Mouse (Mus musculus) embryonic facial prominence, embryonic 12.5 days (tissue): ENCODE measurements at regions not wholly inside any gene's neighbourhood (a gene's known extent, or its start where the extent isn't known, plus 50 kb on each side); places are given as distances from the start of the nearest gene placed in this dataset.

Source experiments
- ATAC-seq: fragments of 200-750 bp; cut with Nextera tagmentation; 2 replicates; pipeline ENCODE4 v1.8.0; 2017; ENCODE audit not compliant: insufficient number of reproducible peaks, insufficient read depth, low FRiP score, low TSS enrichment
- H3K27ac ChIP-seq: fragments of 300-500 bp; sonication (generic); 2 replicates; pipeline ENCODE4 v1.5.1; 2016; ENCODE audit warnings: mild to moderate bottlenecking
- H3K27me3 ChIP-seq: fragments of 300-500 bp; sonication (generic); 2 replicates; pipeline ENCODE4 v1.6.1; 2016; ENCODE audit warnings: mild to moderate bottlenecking, moderate library complexity
- H3K36me3 ChIP-seq: fragments of 300-500 bp; sonication (generic); 2 replicates; pipeline ENCODE4 v1.6.1; 2016; ENCODE audit warnings: mild to moderate bottlenecking
- H3K4me1 ChIP-seq: fragments of 300-500 bp; sonication (generic); 2 replicates; pipeline ENCODE4 v1.6.1; 2016
- H3K4me2 ChIP-seq: fragments of 300-500 bp; sonication (generic); replicated peaks from 2 replicates; pipeline ENCODE4 v1.6.1; 2016; ENCODE audit warnings: mild to moderate bottlenecking, moderate library complexity
- H3K4me3 ChIP-seq: fragments of 300-500 bp; sonication (generic); 2 replicates; pipeline ENCODE4 v1.5.1; 2016; ENCODE audit warnings: mild to moderate bottlenecking
- H3K9ac ChIP-seq: fragments of 300-500 bp; sonication (generic); 2 replicates; pipeline ENCODE4 v1.6.1; 2016; ENCODE audit warnings: mild to moderate bottlenecking, moderate library complexity
- H3K9me3 ChIP-seq: fragments of 300-500 bp; sonication (generic); 2 replicates; pipeline ENCODE4 v1.6.1; 2016; ENCODE audit warnings: mild to moderate bottlenecking, moderate library complexity
- WGBS: fragments of 180-500 bp; shearing (Covaris S2); methylation state at CpG from one replicate; pipeline ENCODE4 v1.1.7; 2016; 5-methylcytosine and 5-hydroxymethylcytosine counted together

- 74% methylated on average over 4 of the region's 4 CpGs for WGBS
- H3K27ac ChIP-seq, result no peak overlapping the region
- H3K36me3 ChIP-seq, result no peaks in the 10 kb centered on the region
- no peaks in the 10 kb centered on the region for H3K4me1 ChIP-seq
- H3K4me2 ChIP-seq, result no peak overlapping the region
- H3K9me3 ChIP-seq, result no peaks in the 10 kb centered on the region
- no peaks in the 10 kb centered on the region for H3K27me3 ChIP-seq
- no peak for ATAC-seq
- no peak overlapping the region for H3K4me3 ChIP-seq
- H3K9ac ChIP-seq, result no peak overlapping the region
Measured at GRCm38 (mm10) chr15:62400984-62401609, 1443.9 kb downstream of the Gsdmc2 start.

- Histone ChIP-seq H3K27me3 (no peaks in the 10 kb centered on the region), H3K27ac (no peak overlapping the region), H3K9me3 (no peaks in the 10 kb centered on the region), H3K9ac (no peak overlapping the region), H3K4me1 (no peaks in the 10 kb centered on the region), H3K36me3 (no peaks in the 10 kb centered on the region), H3K4me3 (no peak overlapping the region), H3K4me2 (no peak overlapping the region)
- WGBS, result 82% methylated on average over 1 of the region's 1 CpGs
- ATAC-seq, result no peak
Measured at GRCm38 (mm10) chr15:62399381-62399780, 1445.6 kb downstream of the Gsdmc2 start.

- H3K4me2 ChIP-seq, result no peak overlapping the region
- H3K27me3 ChIP-seq, result no peaks in the 10 kb centered on the region
- H3K9ac ChIP-seq, result no peak overlapping the region
- 72% methylated on average over 7 of the region's 7 CpGs for WGBS
- H3K9me3 ChIP-seq, result no peaks in the 10 kb centered on the region
- H3K4me1 ChIP-seq, result no peaks in the 10 kb centered on the region
- H3K4me3 ChIP-seq, result no peak overlapping the region
- no peak for ATAC-seq
- no peaks in the 10 kb centered on the region for H3K36me3 ChIP-seq
- no peak overlapping the region for H3K27ac ChIP-seq
Measured at GRCm38 (mm10) chr15:62397009-62397408, 1448.0 kb downstream of the Gsdmc2 start.

- Histone ChIP-seq H3K9me3 (no peaks in the 10 kb centered on the region), H3K27ac (no peak overlapping the region), H3K4me1 (no peaks in the 10 kb centered on the region), H3K36me3 (no peaks in the 10 kb centered on the region), H3K27me3 (no peaks in the 10 kb centered on the region), H3K4me3 (no peak overlapping the region), H3K9ac (no peak overlapping the region), H3K4me2 (no peak overlapping the region)
- WGBS, result 89% methylated on average over 2 of the region's 2 CpGs
- ATAC-seq, result no peak
Measured at GRCm38 (mm10) chr15:62395377-62395776, 1449.6 kb downstream of the Gsdmc2 start.

GRCm38 (mm10) chr15:62393416-62393815 is 1451.6 kb downstream of the Gsdmc2 start:
- H3K27ac ChIP-seq, result no peak overlapping the region
- no peaks in the 10 kb centered on the region for H3K9me3 ChIP-seq
- H3K4me2 ChIP-seq, result no peak overlapping the region
- no peaks in the 10 kb centered on the region for H3K27me3 ChIP-seq
- H3K4me3 ChIP-seq, result no peak overlapping the region
- no peak for ATAC-seq
- 90% methylated on average over 3 of the region's 3 CpGs for WGBS
- no peaks in the 10 kb centered on the region for H3K4me1 ChIP-seq
- H3K9ac ChIP-seq, result no peak overlapping the region
- H3K36me3 ChIP-seq, result no peaks in the 10 kb centered on the region

GRCm38 (mm10) chr15:62392839-62393238 is 1452.1 kb downstream of the Gsdmc2 start:
- Histone ChIP-seq H3K9ac (no peak overlapping the region), H3K4me1 (no peaks in the 10 kb centered on the region), H3K36me3 (no peaks in the 10 kb centered on the region), H3K27ac (no peak overlapping the region), H3K27me3 (no peaks in the 10 kb centered on the region), H3K9me3 (no peaks in the 10 kb centered on the region), H3K4me3 (no peak overlapping the region), H3K4me2 (no peak overlapping the region)
- WGBS, result 40% methylated on average over 1 of the region's 1 CpGs
- no peak for ATAC-seq

GRCm38 (mm10) chr15:62392381-62392780 is 1452.6 kb downstream of the Gsdmc2 start:
- H3K9ac ChIP-seq, result no peak overlapping the region
- no peak overlapping the region for H3K4me3 ChIP-seq
- H3K9me3 ChIP-seq, result no peaks in the 10 kb centered on the region
- no peaks in the 10 kb centered on the region for H3K27me3 ChIP-seq
- WGBS, result 61% methylated on average over 3 of the region's 3 CpGs
- no peaks in the 10 kb centered on the region for H3K36me3 ChIP-seq
- no peak for ATAC-seq
- no peak overlapping the region for H3K4me2 ChIP-seq
- no peak overlapping the region for H3K27ac ChIP-seq
- H3K4me1 ChIP-seq, result no peaks in the 10 kb centered on the region

GRCm38 (mm10) chr15:62389431-62390105 is 1455.4 kb downstream of the Gsdmc2 start:
- Histone ChIP-seq H3K4me3 (no peak overlapping the region), H3K27me3 (no peaks in the 10 kb centered on the region), H3K9ac (no peak overlapping the region), H3K36me3 (no peaks in the 10 kb centered on the region), H3K4me1 (no peaks in the 10 kb centered on the region), H3K27ac (no peak overlapping the region), H3K9me3 (no peaks in the 10 kb centered on the region), H3K4me2 (no peak overlapping the region)
- WGBS, result 93% methylated on average over 3 of the region's 3 CpGs
- ATAC-seq, result no peak

- H3K4me1 ChIP-seq, result no peaks in the 10 kb centered on the region
- H3K27ac ChIP-seq, result no peak overlapping the region
- WGBS, result 86% methylated on average over 2 of the region's 2 CpGs
- H3K9me3 ChIP-seq, result no peaks in the 10 kb centered on the region
- no peaks in the 10 kb centered on the region for H3K36me3 ChIP-seq
- no peak overlapping the region for H3K9ac ChIP-seq
- no peak overlapping the region for H3K4me3 ChIP-seq
- H3K27me3 ChIP-seq, result no peaks in the 10 kb centered on the region
- H3K4me2 ChIP-seq, result no peak overlapping the region
- no peak for ATAC-seq
Measured at GRCm38 (mm10) chr15:62382233-62382632, 1459.4 kb upstream of the A1bg start.

- WGBS, result 86% methylated on average over 3 of the region's 3 CpGs
- no peak for ATAC-seq
- no peaks in the 10 kb centered on the region for H3K4me1 ChIP-seq
- no peak overlapping the region for H3K4me3 ChIP-seq
- H3K9ac ChIP-seq, result no peak overlapping the region
- no peak overlapping the region for H3K4me2 ChIP-seq
- no peaks in the 10 kb centered on the region for H3K9me3 ChIP-seq
- H3K36me3 ChIP-seq, result no peaks in the 10 kb centered on the region
- no peak overlapping the region for H3K27ac ChIP-seq
- no peaks in the 10 kb centered on the region for H3K27me3 ChIP-seq
Measured at GRCm38 (mm10) chr15:62374641-62375040, 1451.8 kb upstream of the A1bg start.

- Histone ChIP-seq H3K4me3 (no peak overlapping the region), H3K4me1 (no peaks in the 10 kb centered on the region), H3K4me2 (no peak overlapping the region), H3K27ac (no peak overlapping the region), H3K27me3 (no peaks in the 10 kb centered on the region), H3K9me3 (no peaks in the 10 kb centered on the region), H3K9ac (no peak overlapping the region), H3K36me3 (no peaks in the 10 kb centered on the region)
- no peak for ATAC-seq
Measured at GRCm38 (mm10) chr15:62361171-62361570, 1438.4 kb upstream of the A1bg start.

GRCm38 (mm10) chr15:62358338-62359239 is 1435.8 kb upstream of the A1bg start:
- no peak overlapping the region for H3K9ac ChIP-seq
- H3K4me3 ChIP-seq, result no peak overlapping the region
- H3K36me3 ChIP-seq, result no peaks in the 10 kb centered on the region
- H3K9me3 ChIP-seq, result no peaks in the 10 kb centered on the region
- no peak overlapping the region for H3K27ac ChIP-seq
- no peak overlapping the region for H3K4me2 ChIP-seq
- H3K27me3 ChIP-seq, result no peaks in the 10 kb centered on the region
- 52% methylated on average over 8 of the region's 8 CpGs for WGBS
- ATAC-seq, result no peak
- no peaks in the 10 kb centered on the region for H3K4me1 ChIP-seq
